Comparison of ENCODE assay signal across 11 mouse cellular contexts in the genomic region with DNA sequence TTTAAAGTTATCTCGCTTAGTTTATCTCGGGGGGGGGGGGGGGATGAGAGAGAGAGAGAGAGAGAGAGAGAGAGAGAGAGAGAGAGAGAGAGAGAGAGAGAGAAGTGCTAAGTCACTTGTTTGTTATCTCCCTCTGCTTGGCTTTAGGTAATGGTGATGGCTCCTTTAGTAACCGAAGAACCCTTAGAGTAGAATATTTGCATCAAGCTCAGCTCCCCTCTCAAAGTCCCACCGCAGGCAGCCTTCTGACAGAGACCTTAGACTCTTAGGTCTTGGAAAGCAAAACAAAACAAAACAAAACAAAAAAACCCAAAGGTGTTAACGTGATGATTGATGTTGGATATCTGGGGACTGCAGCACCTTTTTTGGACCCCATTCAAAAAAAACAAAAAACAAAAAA. TPM values are rescaled to one million over a fixed set of nuclear protein-coding genes. Genes with fewer than 3 reads are reported as not detected.
A peak's percentile ranks its signal among the peaks of the same experiment; 100 is the strongest.
DNase-seq lines count a peak whose midpoint lies in the region; ATAC-seq and TF ChIP-seq lines count a peak whose summit lies in the region.
"Had no signal": no experiment of that assay in that cellular context is flagged by ENCODE, and none has a peak within 500 bp of the region (broad histone marks: within the 10 kb centered on the region; RNA-seq: fewer than 3 reads in every experiment).

No protein-coding gene starts in this region.

- peak overlapping the region; percentile 50 for H3K4me3 ChIP-seq in heart, embryonic 15.5 days
- H3K4me3 ChIP-seq in cortical plate, adult 2 months (ENCODE audit: insufficient read depth, low read length), result peak overlapping the region; percentile 63
- H3K4me3 ChIP-seq in hindbrain, embryonic 14.5 days (replicated peaks; ENCODE audit: low read length), result peak overlapping the region; percentile 39
- H3K4me3 ChIP-seq in midbrain, embryonic 12.5 days, result peak overlapping the region; percentile 36
- H3K4me3 ChIP-seq: myocyte had no signal

- intact Hi-C loops in left cerebral cortex, postnatal 4 days (cut with DNase I), result loop anchor here (10.0 kb wide), 1 partner anchor 64 kb away; no protein-coding TSS in a partner anchor

- H3K9me3 ChIP-seq in heart, embryonic 15.5 days (replicated peaks), result no peaks in the 10 kb centered on the region
- no peaks in the 10 kb centered on the region for H3K9me3 ChIP-seq in hindbrain, embryonic 14.5 days (ENCODE audit: control insufficient read depth, low read length)
- no peaks in the 10 kb centered on the region for H3K9me3 ChIP-seq in midbrain, embryonic 12.5 days

- peak overlapping the region; percentile 77; the same call in 1 of the 2 replicates for H3K27ac ChIP-seq in heart, embryonic 15.5 days
- no peak overlapping the region for H3K27ac ChIP-seq in cortical plate, adult 2 months (ENCODE audit: insufficient read depth, low read length)
- H3K27ac ChIP-seq in hindbrain, embryonic 14.5 days, result peak overlapping the region; percentile 72; the same call in 1 of the 2 replicates
- H3K27ac ChIP-seq in midbrain, embryonic 12.5 days (replicated peaks), result peak overlapping the region; percentile 75

- ATAC-seq in heart, embryonic 15.5 days (replicated peaks; ENCODE audit: insufficient number of reproducible peaks, insufficient read depth, low FRiP score, low read depth), result no peak
- ATAC-seq in hindbrain, embryonic 14.5 days (ENCODE audit: low FRiP score), result no peak
- peak; percentile 36; the same call in 1 of the 2 replicates for ATAC-seq in midbrain, embryonic 12.5 days (ENCODE audit: low FRiP score, low read depth)

- DNase-seq in heart, postnatal 4 days, result no peak
- DNase-seq in hindbrain, embryonic 14.5 days (ENCODE audit: low spot score), result no peak
- no peak for DNase-seq in layer of hippocampus, adult 9-11 months
- DNase-seq in left cerebral cortex, postnatal 4 days, result no peak
- DNase-seq in kidney, adult 11 months, result no peak

- no peak for TF ChIP-seq CTCF in cortical plate, adult 2 months (IDR thresholded peaks at IDR 0.05; ENCODE audit: extremely low read depth, insufficient read depth, low read length)

- H3K9ac ChIP-seq in heart, embryonic 15.5 days, result peak overlapping the region; percentile 48; the same call in 1 of the 2 replicates
- peak overlapping the region; percentile 65 for H3K9ac ChIP-seq in hindbrain, embryonic 14.5 days
- H3K9ac ChIP-seq in midbrain, embryonic 12.5 days (replicated peaks), result peak overlapping the region; percentile 39; the same call in 1 of the 2 replicates

- 16% methylated on average over 5 of the region's 5 CpGs for WGBS in heart, embryonic 15.5 days
- WGBS in hindbrain, embryonic 14.5 days, result 22% methylated on average over 5 of the region's 5 CpGs
- 20% methylated on average over 5 of the region's 5 CpGs for WGBS in midbrain, embryonic 12.5 days

- H3K4me1 ChIP-seq in heart, embryonic 15.5 days (replicated peaks), result peaks cover 8% of the 10 kb centered on the region; the same call in 1 of the 2 replicates
- no peaks in the 10 kb centered on the region; the same call in 1 of the 2 replicates for H3K4me1 ChIP-seq in cortical plate, adult 2 months (ENCODE audit: control insufficient read depth, insufficient read depth, low read length)
- peaks cover 8% of the 10 kb centered on the region; the same call in 1 of the 2 replicates for H3K4me1 ChIP-seq in hindbrain, embryonic 14.5 days (replicated peaks; ENCODE audit: control insufficient read depth, insufficient read depth, low read length)
- peaks cover 14% of the 10 kb centered on the region for H3K4me1 ChIP-seq in midbrain, embryonic 12.5 days

- TF ChIP-seq POLR2A in cortical plate, adult 2 months (IDR thresholded peaks at IDR 0.05; ENCODE audit: extremely low read depth, insufficient read depth, low read length), result no peak

- H3K4me2 ChIP-seq in heart, embryonic 15.5 days, result peak overlapping the region; percentile 67
- H3K4me2 ChIP-seq in hindbrain, embryonic 14.5 days (replicated peaks), result peak overlapping the region; percentile 58
- peak overlapping the region; percentile 54 for H3K4me2 ChIP-seq in midbrain, embryonic 12.5 days (replicated peaks)

- no peaks in the 10 kb centered on the region for H3K27me3 ChIP-seq in heart, embryonic 15.5 days
- no peaks in the 10 kb centered on the region for H3K27me3 ChIP-seq in hindbrain, embryonic 14.5 days (ENCODE audit: control insufficient read depth, insufficient read depth, low read length)
- H3K27me3 ChIP-seq in midbrain, embryonic 12.5 days, result no peaks in the 10 kb centered on the region

- H3K36me3 ChIP-seq in heart, embryonic 15.5 days, result no peaks in the 10 kb centered on the region
- no peaks in the 10 kb centered on the region for H3K36me3 ChIP-seq in hindbrain, embryonic 14.5 days (replicated peaks; ENCODE audit: control insufficient read depth, insufficient read depth)
- H3K36me3 ChIP-seq in midbrain, embryonic 12.5 days, result no peaks in the 10 kb centered on the region

RNA-seq across cellular contexts. Expression of a gene that starts 0.2 kb away (rescaled TPM):
- polyA plus RNA-seq in heart, embryonic 15.5 days (2015; fragmentation: Nextera tagmentation; extraction: Ambion mirVana), result 14.5 and 17.4 TPM in 2 replicates
- 10 to 100 TPM; 61.6 to 66.2 TPM for total RNA-seq in heart, postnatal 4 days (2021)
- 9.4 and 10.5 TPM in 2 replicates for polyA plus RNA-seq in cortical plate, adult 2 months (2012; rRNA removed)
- 9.5 and 11.2 TPM in 2 replicates for polyA plus RNA-seq in hindbrain, embryonic 14.5 days (2014; fragmentation: Nextera tagmentation; extraction: Ambion mirVana)
- polyA plus RNA-seq in midbrain, embryonic 12.5 days (2016; fragmentation: Nextera tagmentation; extraction: Ambion mirVana), result 6.5 TPM in 2 replicates
- 10 to 100 TPM; 11.7 to 13.0 TPM for total RNA-seq in left cerebral cortex, postnatal 4 days (2021)
- total RNA-seq: granulocyte monocyte progenitor cell, adult 5-6 weeks had no signal

RNA-seq across cellular contexts. Expression of a gene that starts 0.9 kb away (rescaled TPM):
- polyA plus RNA-seq in heart, embryonic 15.5 days (2015; fragmentation: Nextera tagmentation; extraction: Ambion mirVana), result not detected in 2 replicates
- under 1 TPM in 1 of 2 experiments, not detected in 1; 0.32 TPM for total RNA-seq in heart, postnatal 4 days (2021)
- not detected in 2 replicates for polyA plus RNA-seq in cortical plate, adult 2 months (2012; rRNA removed)
- polyA plus RNA-seq in hindbrain, embryonic 14.5 days (2014; fragmentation: Nextera tagmentation; extraction: Ambion mirVana), result not detected in 2 replicates
- not detected in 2 replicates for polyA plus RNA-seq in midbrain, embryonic 12.5 days (2016; fragmentation: Nextera tagmentation; extraction: Ambion mirVana)
- not detected for total RNA-seq in left cerebral cortex, postnatal 4 days (2021)
- total RNA-seq: granulocyte monocyte progenitor cell, adult 5-6 weeks had no signal
- polyA plus RNA-seq: brain, embryonic 14.5 days; myocyte had no signal
